Mouse (Mus musculus) adrenal gland, adult 2 months (tissue): ENCODE results near the gene Grk4. TPM values are rescaled to one million over a fixed set of nuclear protein-coding genes. Genes with fewer than 3 reads are reported as not detected.
"Not testable (repeated sequence)": the region's sequence is repeated elsewhere in the genome, so short reads cannot be mapped to it uniquely, and the experiment has no call there.

ENCODE experiments used
- DNase-seq: peaks from one replicate; pipeline ENCODE4 v3.0.0; 2021
- microRNA-seq, 2 experiments: library from miRNA; unstranded; fragments of <30 nt; microRNA quantifications; one replicate each; pipeline ENCODE4 v1.2.0; 2021
- polyA plus RNA-seq: library from polyadenylated mRNA; depleted of rRNA; stranded (reverse); fragments of >200 nt; gene quantifications from 2 replicates; pipeline ENCODE4 v1.2.3, GENCODE M21; 2012; rRNA removed
- total RNA-seq, 2 experiments: library from RNA; stranded (reverse); gene quantifications; 2 replicates each; pipeline ENCODE4 v1.2.3; 2021

Gene Grk4
- total and polyA plus RNA-seq, 3 experiments, result 1.1 to 2.8 (median 2.5) TPM

- no peak for DNase-seq
Observed at GRCm38 (mm10) chr5:34708436-34708835, 48.3 kb downstream of the Grk4 start.

GRCm38 (mm10) chr5:34714371-34714770, 54.2 kb downstream of the Grk4 start:
- DNase-seq, result not testable (repeated sequence)

- DNase-seq, result no peak
Observed at GRCm38 (mm10) chr5:34714816-34715215, 54.6 kb downstream of the Grk4 start.

- DNase-seq, result no peak
Observed at GRCm38 (mm10) chr5:34729141-34729540, 69.0 kb downstream of the Grk4 start.

GRCm38 (mm10) chr5:34730255-34730654, 70.1 kb downstream of the Grk4 start:
- DNase-seq, result no peak

GRCm38 (mm10) chr5:34751477-34751876, 91.3 kb downstream of the Grk4 start:
- DNase-seq, result no peak

- DNase-seq, result no peak
Observed at GRCm38 (mm10) chr5:34758762-34759161, 98.6 kb downstream of the Grk4 start.

GRCm38 (mm10) chr5:34760850-34761508, 100.8 kb downstream of the Grk4 start:
- DNase-seq, result no peak

GRCm38 (mm10) chr5:34761509-34761908, 101.3 kb downstream of the Grk4 start, which contains the start of gene Htt:
Gene Htt, plus strand, starts transcription at chr5:34761740.
- DNase-seq, result peak; percentile 99

- DNase-seq, result peak; percentile 60
Observed at GRCm38 (mm10) chr5:34761934-34762611, 101.9 kb downstream of the Grk4 start.

GRCm38 (mm10) chr5:34771818-34772217, 111.6 kb downstream of the Grk4 start:
- no peak for DNase-seq

GRCm38 (mm10) chr5:34772696-34773245, 112.6 kb downstream of the Grk4 start:
- peak; percentile 63 for DNase-seq

GRCm38 (mm10) chr5:34773392-34773791, 113.2 kb downstream of the Grk4 start:
- no peak for DNase-seq

- peak; percentile 13 for DNase-seq
Observed at GRCm38 (mm10) chr5:34785027-34785426, 124.8 kb downstream of the Grk4 start.

- DNase-seq, result no peak
Observed at GRCm38 (mm10) chr5:34791141-34791540, 131.0 kb downstream of the Grk4 start.

GRCm38 (mm10) chr5:34800292-34800953, 140.2 kb downstream of the Grk4 start:
- no peak for DNase-seq

Small RNA genes within 50 kb of the gene (microRNA-seq; reads per million reads assigned to microRNA genes)
- 0 reads per million in 2 experiments for gene Mir467g

Other genes starting within 250 kb of the Grk4 start
- 10 to 100 TPM; 12.8 to 14.8 TPM for gene Tnip2, start 146.4 kb upstream of the Grk4 start, total RNA-seq
- 55.1 and 55.3 TPM in 2 replicates for gene Tnip2, start 146.4 kb upstream of the Grk4 start, polyA plus RNA-seq
- 10 to 100 TPM; 15.5 to 31.7 TPM for gene Sh3bp2, start 134.5 kb upstream of the Grk4 start, total RNA-seq
- 14.7 and 15.9 TPM in 2 replicates for gene Sh3bp2, start 134.5 kb upstream of the Grk4 start, polyA plus RNA-seq
- gene Add1, start 86.7 kb upstream of the Grk4 start, total RNA-seq, result 100 to 1,000 TPM; 160 to 168 TPM
- 123 and 134 TPM in 2 replicates for gene Add1, start 86.7 kb upstream of the Grk4 start, polyA plus RNA-seq
- gene Mfsd10, start 23.2 kb upstream of the Grk4 start, total RNA-seq, result 10 to 100 TPM; 32.8 to 37.4 TPM
- gene Mfsd10, start 23.2 kb upstream of the Grk4 start, polyA plus RNA-seq, result 201 and 211 TPM in 2 replicates
- 10 to 100 TPM; 21.3 to 26.1 TPM for gene Nop14, start 231 bp upstream of the Grk4 start, total RNA-seq
- 6.7 and 9.1 TPM in 2 replicates for gene Nop14, start 231 bp upstream of the Grk4 start, polyA plus RNA-seq
- 10 to 100 TPM; 25.6 to 36.4 TPM for gene Htt, start 101.4 kb downstream of the Grk4 start, total RNA-seq
- 8.8 and 12.1 TPM in 2 replicates for gene Htt, start 101.4 kb downstream of the Grk4 start, polyA plus RNA-seq
- gene Msantd1, start 247.6 kb downstream of the Grk4 start, total RNA-seq, result 1 to 10 TPM in 1 of 2 experiments, under 1 TPM in 1; 0.45 to 2.6 TPM
- gene Msantd1, start 247.6 kb downstream of the Grk4 start, polyA plus RNA-seq, result 3.6 and 4.0 TPM in 2 replicates